Mouse (Mus musculus) CH12.LX (cell line): ENCODE measurements around the gene Pak2. TPM values are rescaled to one million over a fixed set of nuclear protein-coding genes. Genes with fewer than 3 reads are reported as not detected.

Experiments
- DNase-seq: peaks from one replicate; pipeline ENCODE4 v3.0.0-alpha.2; 2013; ENCODE audit errors: extremely low read depth
- H3K27ac ChIP-seq: 2 replicates; pipeline ENCODE4 v1.5.1; 2012; ENCODE audit warnings: low read depth, mild to moderate bottlenecking, control low read depth, moderate library complexity; ENCODE audit not compliant: insufficient read depth
- H3K27me3 ChIP-seq: replicated peaks from 2 replicates; pipeline ENCODE3; 2012; ENCODE audit warnings: inconsistent platforms
- H3K36me3 ChIP-seq, 2 experiments: replicated peaks in 1 of 2; 2 replicates each; pipeline versions ENCODE3 to v1.6.1; 2012; ENCODE audit warnings: inconsistent platforms in 1 of 2, low read length in 1 of 2, mild to moderate bottlenecking in 1 of 2, mixed read lengths in 1 of 2, moderate library complexity in 1 of 2; ENCODE audit not compliant: control insufficient read depth in 1 of 2, insufficient read depth in 1 of 2
- H3K4me1 ChIP-seq, 2 experiments: 2 replicates each; pipeline ENCODE4 v1.6.1; 2012; ENCODE audit warnings: inconsistent platforms in 1 of 2, moderate library complexity in 1 of 2; ENCODE audit not compliant: insufficient read depth in 2 of 2, control insufficient read depth in 1 of 2
- H3K4me2 ChIP-seq: 2 replicates; pipeline ENCODE4 v1.6.1; 2012; ENCODE audit warnings: low read depth, mild to moderate bottlenecking, control low read depth; ENCODE audit not compliant: poor library complexity, insufficient read depth, severe bottlenecking
- H3K4me3 ChIP-seq, 3 experiments: fragments of 150-350 bp in 1 of 3; sonication (generic) in 1 of 3; replicated peaks in 1 of 3; 2 replicates each; pipeline versions ENCODE3 to v1.5.1; 2011 to 2012; ENCODE audit warnings: low read depth in 2 of 3, low read length in 2 of 3, mild to moderate bottlenecking in 2 of 3, moderate library complexity in 2 of 3, control low read depth in 1 of 3, improper control_type of control experiment in 1 of 3, inconsistent platforms in 1 of 3, mixed read lengths in 1 of 3; ENCODE audit not compliant: poor library complexity in 1 of 3
- H3K79me2 ChIP-seq: replicated peaks from 2 replicates; pipeline ENCODE4 v1.6.1; 2012; ENCODE audit warnings: mild to moderate bottlenecking, moderate library complexity; ENCODE audit not compliant: control insufficient read depth, poor library complexity, insufficient read depth, severe bottlenecking; ENCODE audit errors: extremely low read depth
- H3K9ac ChIP-seq: 2 replicates; pipeline ENCODE4 v1.6.1; 2012; ENCODE audit warnings: low read depth, mild to moderate bottlenecking, control low read depth, moderate library complexity; ENCODE audit not compliant: insufficient read depth
- H3K9me3 ChIP-seq: replicated peaks from 2 replicates; pipeline ENCODE3; 2012; ENCODE audit warnings: low read length, inconsistent platforms, mixed read lengths
- BHLHE40 ChIP-seq: IDR thresholded peaks from 2 replicates; pipeline ENCODE4 v1.6.1; 2011; ENCODE audit warnings: mild to moderate bottlenecking, low read depth, low read length, improper control_type of control experiment
- CHD1 ChIP-seq: IDR thresholded peaks from 2 replicates; pipeline ENCODE4 v1.6.1; 2012; ENCODE audit warnings: low read depth, low read length, improper control_type of control experiment, inconsistent platforms
- CHD2 ChIP-seq: IDR thresholded peaks from 2 replicates; pipeline ENCODE4 v1.6.1; 2011; ENCODE audit warnings: low read length, improper control_type of control experiment
- CTCF ChIP-seq, 2 experiments: IDR thresholded peaks in 1 of 2; conservative IDR thresholded peaks in 1 of 2; 2 replicates each; pipeline ENCODE4 v1.5.1; 2011 to 2012; ENCODE audit warnings: low read depth in 2 of 2, low read length in 2 of 2, improper control_type of control experiment in 1 of 2, inconsistent platforms in 1 of 2, mild to moderate bottlenecking in 1 of 2, moderate library complexity in 1 of 2
- E2F4 ChIP-seq: IDR thresholded peaks from 2 replicates; pipeline ENCODE4 v1.6.1; 2011; ENCODE audit warnings: low read depth, low read length, improper control_type of control experiment; ENCODE audit not compliant: insufficient replicate concordance
- ELF1 ChIP-seq: IDR thresholded peaks from 2 replicates; pipeline ENCODE4 v1.6.1; 2014; ENCODE audit warnings: low read depth, mild to moderate bottlenecking, inconsistent platforms, low read length, improper control_type of control experiment
- HCFC1 ChIP-seq: IDR thresholded peaks from 2 replicates; pipeline ENCODE4 v1.6.1; 2012; ENCODE audit warnings: low read depth, mild to moderate bottlenecking, inconsistent platforms, low read length, improper control_type of control experiment
- MAZ ChIP-seq: IDR thresholded peaks from 2 replicates; pipeline ENCODE4 v1.6.1; 2012; ENCODE audit warnings: low read depth, mild to moderate bottlenecking, inconsistent platforms, low read length, improper control_type of control experiment, moderate library complexity
- MEF2A ChIP-seq: IDR thresholded peaks from 2 replicates; pipeline ENCODE4 v1.6.1; 2014; ENCODE audit warnings: low read depth, mild to moderate bottlenecking, inconsistent platforms, low read length, improper control_type of control experiment, borderline replicate concordance
- MXI1 ChIP-seq: IDR thresholded peaks from 2 replicates; pipeline ENCODE4 v1.6.1; 2011; ENCODE audit warnings: mild to moderate bottlenecking, low read depth, low read length, improper control_type of control experiment
- MYC ChIP-seq: IDR thresholded peaks from 2 replicates; pipeline ENCODE4 v1.6.1; 2011; ENCODE audit warnings: low read depth, mild to moderate bottlenecking, improper control_type of control experiment, low read length
- NRF1 ChIP-seq: IDR thresholded peaks from 2 replicates; pipeline ENCODE4 v1.6.1; 2014; ENCODE audit warnings: low read depth, mild to moderate bottlenecking, inconsistent platforms, low read length, improper control_type of control experiment, moderate library complexity
- PAX5 ChIP-seq: IDR thresholded peaks from 2 replicates; pipeline ENCODE4 v1.6.1; 2012; ENCODE audit warnings: low read length, inconsistent platforms, mixed read lengths
- POLR2AphosphoS2 ChIP-seq: IDR thresholded peaks from 2 replicates; pipeline ENCODE4 v1.6.1; 2011; ENCODE audit warnings: low read depth, low read length, improper control_type of control experiment
- RAD21 ChIP-seq: IDR thresholded peaks from 2 replicates; pipeline ENCODE4 v1.6.1; 2011; ENCODE audit warnings: low read depth, mild to moderate bottlenecking, low read length, improper control_type of control experiment, moderate library complexity
- RCOR1 ChIP-seq: conservative IDR thresholded peaks from 2 replicates; pipeline ENCODE4 v1.6.1; 2012; ENCODE audit warnings: low read depth, mild to moderate bottlenecking, inconsistent platforms, low read length, improper control_type of control experiment
- SMC3 ChIP-seq: IDR thresholded peaks from 2 replicates; pipeline ENCODE4 v1.6.1; 2011; ENCODE audit warnings: low read depth, low read length, improper control_type of control experiment
- TCF12 ChIP-seq: IDR thresholded peaks from 2 replicates; pipeline ENCODE4 v1.6.1; 2014; ENCODE audit warnings: low read depth, mild to moderate bottlenecking, inconsistent platforms, low read length, improper control_type of control experiment
- UBTF ChIP-seq: IDR thresholded peaks from 2 replicates; pipeline ENCODE4 v1.6.1; 2012; ENCODE audit warnings: low read depth, mild to moderate bottlenecking, inconsistent platforms, low read length, improper control_type of control experiment, moderate library complexity
- USF1 ChIP-seq: IDR thresholded peaks from 2 replicates; pipeline ENCODE4 v1.6.1; 2014; ENCODE audit warnings: low read depth, mild to moderate bottlenecking, inconsistent platforms, low read length, improper control_type of control experiment
- ZC3H11A ChIP-seq: IDR thresholded peaks from 2 replicates; pipeline ENCODE4 v1.6.1; 2012; ENCODE audit warnings: low read depth, mild to moderate bottlenecking, inconsistent platforms, low read length, improper control_type of control experiment
- ZNF384 ChIP-seq: IDR thresholded peaks from 2 replicates; pipeline ENCODE4 v1.6.1; 2012; ENCODE audit warnings: low read depth, low read length, improper control_type of control experiment, inconsistent platforms
- dilution Hi-C: fragments of 300-500 bp; cut with MboI; formaldehyde crosslinking; loops from 2 replicates; pipeline ENCODE4 v1.14.3; 2020; ENCODE audit warnings: low sequenced_read_pairs; ENCODE audit not compliant: extremely low pct_unique_long_range_greater_than_20kb, extremely low pct_ligation_motif_present
- in situ Hi-C: fragments of 300-500 bp; cut with MboI; formaldehyde crosslinking; loops from 3 replicates; pipeline ENCODE4 v1.14.3; 2019; ENCODE audit warnings: low sequenced_read_pairs, low pct_ligation_motif_present, low pct_unique_long_range_greater_than_20kb, mixed read lengths
- polyA plus RNA-seq: library from polyadenylated mRNA; unstranded; fragments of >175 nt; gene quantifications from 2 replicates; pipeline ENCODE4 v1.2.1, GENCODE M21; 2012; ENCODE audit warnings: low read depth; ENCODE audit not compliant: insufficient read length
- total RNA-seq, 2 experiments: library from RNA; depleted of rRNA; stranded (reverse); fragments of 300-350 nt in 1 of 2; fragments of >200 nt in 1 of 2; gene quantifications; 2 replicates each; pipeline ENCODE4 v1.2.3; 2012 to 2014

Pak2 gene
- total and polyA plus RNA-seq, 3 experiments: 37.2 to 79.7 (median 73.1) TPM

DNA sequence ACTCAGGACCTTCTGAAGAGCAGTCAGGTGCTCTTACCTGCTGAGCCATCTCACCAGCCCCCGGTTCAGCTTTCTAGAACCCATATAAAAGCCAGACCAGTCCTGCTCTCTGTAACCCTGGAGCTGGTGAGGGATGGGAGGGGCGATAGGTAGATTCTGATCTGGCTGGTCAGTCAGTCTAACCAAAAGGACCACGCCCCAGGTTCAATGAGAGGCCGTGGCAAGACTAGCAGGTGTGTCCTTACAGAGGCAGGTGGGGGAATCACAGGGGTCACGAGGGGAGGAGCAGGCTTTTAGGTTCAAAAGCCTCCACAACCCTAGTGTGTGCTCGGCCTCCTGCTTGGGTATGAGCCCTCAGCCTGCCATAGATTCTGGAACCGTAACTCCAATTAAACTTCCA lies 12.3 kb upstream of the Pak2 start:
- in situ Hi-C loops (no loop called here), dilution Hi-C loops (no loop called here)
- H3K9ac ChIP-seq: no peak overlapping the region
- H3K9me3 ChIP-seq: peaks cover 3% of the 10 kb centered on the region
- H3K4me1 ChIP-seq: peaks cover 0 to 4% of the 10 kb centered on the region in 2 experiments; a peak in 1 of 4 replicates
- peaks cover 22 to 61% of the 10 kb centered on the region in 2 experiments for H3K36me3 ChIP-seq
- no peak overlapping the region for H3K4me2 ChIP-seq
- no peak overlapping the region for H3K27ac ChIP-seq
- no peaks in the 10 kb centered on the region for H3K79me2 ChIP-seq
- H3K4me3 ChIP-seq: no peak overlapping the region
- no peaks in the 10 kb centered on the region for H3K27me3 ChIP-seq
- DNase-seq: no peak
- no peak for TF ChIP-seq RCOR1
- TF ChIP-seq USF1: no peak
- no peak for TF ChIP-seq TCF12
- TF ChIP-seq CHD1: no peak
- TF ChIP-seq CTCF (conservative IDR thresholded peaks at IDR 0.05 in 1 of 2, IDR thresholded peaks at IDR 0.05 in 1 of 2; ENCODE audit: low read depth in 2 of 2, low read length in 2 of 2): no peak
- TF ChIP-seq RAD21: no peak

DNA sequence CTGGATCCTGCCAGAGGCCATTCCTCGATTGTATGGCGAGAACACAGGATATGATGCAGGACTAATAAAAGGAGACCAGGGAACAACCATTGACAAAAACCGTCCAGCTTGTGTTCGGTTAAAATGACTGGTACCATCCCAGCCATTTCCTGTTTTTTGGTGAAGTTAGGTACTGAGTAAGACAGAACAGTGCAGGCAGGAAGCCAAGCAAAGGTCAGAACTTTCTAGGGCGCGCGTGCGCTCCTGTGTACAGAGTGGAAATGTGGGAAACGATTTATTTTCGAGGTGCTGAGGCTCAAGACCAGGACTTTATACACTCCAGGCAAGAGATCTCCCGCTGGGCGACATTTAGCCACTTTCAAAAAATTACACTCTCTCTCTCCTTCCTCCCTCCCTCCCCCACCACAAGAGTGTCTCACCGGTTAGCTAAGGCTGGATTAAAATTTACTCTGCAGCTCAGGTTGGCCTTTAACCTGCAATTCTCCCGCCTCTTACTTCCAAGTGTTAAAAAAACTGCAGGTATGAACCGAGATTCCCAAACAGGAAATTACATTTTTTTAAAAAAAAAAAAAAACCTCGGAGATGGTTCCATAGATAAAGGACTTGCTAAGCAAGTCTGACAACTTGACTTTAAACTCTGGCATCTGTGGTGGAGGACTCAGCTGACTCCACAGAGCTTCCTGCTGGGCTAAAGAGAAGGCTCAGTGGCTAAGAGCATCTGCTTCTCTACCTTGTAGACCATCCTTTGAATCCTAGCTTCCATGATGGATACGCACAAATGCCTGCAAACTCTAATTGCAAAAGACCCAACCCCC lies 8.7 kb upstream of the Pak2 start:
- in situ Hi-C loops: no loop called here
- no peak overlapping the region for H3K9ac ChIP-seq
- no peak overlapping the region for H3K4me2 ChIP-seq
- DNase-seq: no peak
- no peaks in the 10 kb centered on the region for H3K79me2 ChIP-seq
- H3K27ac ChIP-seq: no peak overlapping the region
- no peak for TF ChIP-seq CHD2
- TF ChIP-seq MYC: no peak
- peaks cover 0 to 4% of the 10 kb centered on the region in 2 experiments; a peak in 1 of 4 replicates for H3K4me1 ChIP-seq
- H3K27me3 ChIP-seq: no peaks in the 10 kb centered on the region
- peaks cover 31 to 73% of the 10 kb centered on the region in 2 experiments for H3K36me3 ChIP-seq
- dilution Hi-C loops: no loop called here
- no peaks in the 10 kb centered on the region for H3K9me3 ChIP-seq
- H3K4me3 ChIP-seq: no peak overlapping the region

DNA sequence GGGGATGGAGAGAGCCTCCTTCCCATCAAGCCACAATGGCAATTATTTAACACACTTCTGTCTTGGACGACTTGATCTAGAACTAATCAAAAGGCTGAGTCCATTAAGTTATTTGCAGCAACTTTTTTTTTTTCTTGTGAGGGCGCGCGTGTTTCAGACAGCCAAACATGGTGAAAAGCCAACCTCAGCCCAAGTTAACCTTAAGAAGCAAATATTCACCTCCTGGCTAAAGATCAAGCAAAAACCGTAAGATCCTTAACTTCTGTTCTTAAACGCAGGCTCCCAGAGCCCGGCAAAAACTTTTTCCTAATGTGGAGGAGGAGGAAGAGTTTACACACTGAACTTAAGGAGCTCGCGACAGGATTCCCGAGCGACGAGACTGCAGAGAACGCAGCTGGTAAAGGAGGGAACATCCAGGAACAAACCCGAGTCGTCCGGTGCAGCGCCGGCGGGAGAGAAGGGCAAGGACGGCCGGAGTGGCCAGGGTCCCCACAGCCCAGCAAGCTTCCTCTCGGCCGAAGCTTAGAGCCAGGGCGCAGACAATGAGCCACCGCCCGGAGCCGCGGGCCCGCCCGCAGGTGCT lies 643 bp downstream of the Pak2 start:
- H3K9ac ChIP-seq: peak overlapping the region; percentile 88
- peak overlapping the region; percentile 100 for H3K4me2 ChIP-seq
- in situ Hi-C loops (no loop called here), dilution Hi-C loops (no loop called here)
- peaks cover 0 to 18% of the 10 kb centered on the region in 2 experiments for H3K36me3 ChIP-seq
- H3K4me1 ChIP-seq: peaks cover 9 to 40% of the 10 kb centered on the region in 2 experiments
- H3K4me3 ChIP-seq: peak overlapping the region; percentile 68 to 87 (median 81)
- H3K79me2 ChIP-seq: peaks cover 46% of the 10 kb centered on the region
- DNase-seq: peak; percentile 54
- H3K27me3 ChIP-seq: no peaks in the 10 kb centered on the region
- H3K27ac ChIP-seq: peak overlapping the region; percentile 71
- H3K9me3 ChIP-seq: no peaks in the 10 kb centered on the region
- no peak for TF ChIP-seq BHLHE40
- peak; percentile 90 for TF ChIP-seq CHD1
- TF ChIP-seq SMC3: no peak
- TF ChIP-seq MYC: no peak
- TF ChIP-seq MXI1: peak; percentile 57; the same call in 1 of the 2 replicates
- no peak for TF ChIP-seq HCFC1
- TF ChIP-seq E2F4: no peak
- no peak for TF ChIP-seq MAZ
- TF ChIP-seq MEF2A: no peak
- no peak for TF ChIP-seq CTCF (conservative IDR thresholded peaks at IDR 0.05 in 1 of 2, IDR thresholded peaks at IDR 0.05 in 1 of 2; ENCODE audit: low read depth in 2 of 2, low read length in 2 of 2)
- no peak for TF ChIP-seq POLR2AphosphoS2
- TF ChIP-seq ZNF384: peak; percentile 64; the same call in 1 of the 2 replicates
- no peak for TF ChIP-seq ELF1
- no peak for TF ChIP-seq TCF12
- no peak for TF ChIP-seq UBTF
- no peak for TF ChIP-seq USF1
- peak; percentile 19; the same call in 1 of the 2 replicates for TF ChIP-seq CHD2
- TF ChIP-seq NRF1: no peak
- TF ChIP-seq PAX5: no peak
- TF ChIP-seq ZC3H11A: no peak
